Mouse (Mus musculus): ENCODE measurements around the gene Helz. TPM values are rescaled to one million over a fixed set of nuclear protein-coding genes. Genes with fewer than 3 reads are reported as not detected.

Gene Helz
- total RNA-seq, 2 experiments from 2014 or later, result 42.5 to 47.2 TPM

- no peak for DNase-seq (ENCODE audit: low spot score in 2 of 2)
These were observed 119.8 kb downstream of the Helz start for GRCm38 (mm10) chr11:107667542-107667941.

- DNase-seq (ENCODE audit: low spot score in 2 of 2), result no peak
These were observed 120.5 kb downstream of the Helz start for GRCm38 (mm10) chr11:107668223-107668622.

GRCm38 (mm10) chr11:107668977-107669376 is 121.2 kb downstream of the Helz start:
- DNase-seq (ENCODE audit: low spot score in 2 of 2), result no peak

GRCm38 (mm10) chr11:107674006-107674405 is 126.3 kb downstream of the Helz start:
- no peak for DNase-seq (ENCODE audit: low spot score in 2 of 2)

GRCm38 (mm10) chr11:107674601-107675000 is 126.9 kb downstream of the Helz start:
- no peak for DNase-seq (ENCODE audit: low spot score in 2 of 2)

- DNase-seq (ENCODE audit: low spot score in 2 of 2), result no peak
These were observed 127.5 kb downstream of the Helz start for GRCm38 (mm10) chr11:107675246-107675645.

- no peak for DNase-seq (ENCODE audit: low spot score in 2 of 2)
These were observed 128.6 kb downstream of the Helz start for GRCm38 (mm10) chr11:107676207-107676940.

- DNase-seq (ENCODE audit: low spot score in 2 of 2), result no peak
These were observed 135.1 kb downstream of the Helz start for GRCm38 (mm10) chr11:107682694-107683355.

GRCm38 (mm10) chr11:107683544-107684465 is 136.1 kb downstream of the Helz start:
- no peak for DNase-seq (ENCODE audit: low spot score in 2 of 2)

- no peak for DNase-seq (ENCODE audit: low spot score in 2 of 2)
These were observed 138.6 kb downstream of the Helz start for GRCm38 (mm10) chr11:107686290-107686689.

- DNase-seq (ENCODE audit: low spot score in 2 of 2), result no peak
These were observed 140.8 kb downstream of the Helz start for GRCm38 (mm10) chr11:107688480-107688879.

- DNase-seq (ENCODE audit: low spot score in 2 of 2), result no peak
These were observed 143.8 kb downstream of the Helz start for GRCm38 (mm10) chr11:107691569-107691968.

- no peak for DNase-seq (ENCODE audit: low spot score in 2 of 2)
These were observed 145.6 kb downstream of the Helz start for GRCm38 (mm10) chr11:107693338-107693737.

- no peak for DNase-seq (ENCODE audit: low spot score in 2 of 2)
These were observed 152.2 kb downstream of the Helz start for GRCm38 (mm10) chr11:107699967-107700366.

GRCm38 (mm10) chr11:107703272-107704134 is 155.8 kb downstream of the Helz start:
- DNase-seq (ENCODE audit: low spot score in 2 of 2), result no peak

GRCm38 (mm10) chr11:107705060-107705459 is 157.3 kb downstream of the Helz start:
- no peak for DNase-seq (ENCODE audit: low spot score in 2 of 2)

- no peak for DNase-seq (ENCODE audit: low spot score in 2 of 2)
These were observed 157.8 kb downstream of the Helz start for GRCm38 (mm10) chr11:107705476-107706074.

- no peak for DNase-seq (ENCODE audit: low spot score in 2 of 2)
These were observed 160.3 kb downstream of the Helz start for GRCm38 (mm10) chr11:107707897-107708610.

GRCm38 (mm10) chr11:107710379-107710778 is 162.6 kb downstream of the Helz start:
- peak in 1 of 2 experiments; percentile 13 for DNase-seq (ENCODE audit: low spot score in 2 of 2)

- DNase-seq (ENCODE audit: low spot score in 2 of 2), result no peak
These were observed 166.6 kb downstream of the Helz start for GRCm38 (mm10) chr11:107714368-107714767.
